Mouse (Mus musculus): ENCODE results near the gene 5730596B20Rik.
A peak's percentile ranks its signal among the peaks of the same experiment; 100 is the strongest.

GRCm38 (mm10) chr6:52160511-52161335, 16.6 kb upstream of the 5730596B20Rik start:
- TF ChIP-seq CTCF (IDR thresholded peaks at IDR 0.05): no peak
- peak; percentile 65 for TF ChIP-seq EP300 (IDR thresholded peaks at IDR 0.05)
